Mouse (Mus musculus) adrenal gland, postnatal 14 days (tissue): ENCODE measurements around the gene Hist1h3a. TPM values are rescaled to one million over a fixed set of nuclear protein-coding genes. Genes with fewer than 3 reads are reported as not detected.

Experiments used
- DNase-seq: peaks from one replicate; pipeline ENCODE4 v3.0.0; 2021; ENCODE audit warnings: mixed read lengths
- total RNA-seq: library from RNA; stranded (reverse); gene quantifications from 2 replicates; pipeline ENCODE4 v1.2.3, GENCODE M21; 2021

Hist1h3a gene
- total RNA-seq, 1 experiment from 2014 or later: 216 TPM

DNA sequence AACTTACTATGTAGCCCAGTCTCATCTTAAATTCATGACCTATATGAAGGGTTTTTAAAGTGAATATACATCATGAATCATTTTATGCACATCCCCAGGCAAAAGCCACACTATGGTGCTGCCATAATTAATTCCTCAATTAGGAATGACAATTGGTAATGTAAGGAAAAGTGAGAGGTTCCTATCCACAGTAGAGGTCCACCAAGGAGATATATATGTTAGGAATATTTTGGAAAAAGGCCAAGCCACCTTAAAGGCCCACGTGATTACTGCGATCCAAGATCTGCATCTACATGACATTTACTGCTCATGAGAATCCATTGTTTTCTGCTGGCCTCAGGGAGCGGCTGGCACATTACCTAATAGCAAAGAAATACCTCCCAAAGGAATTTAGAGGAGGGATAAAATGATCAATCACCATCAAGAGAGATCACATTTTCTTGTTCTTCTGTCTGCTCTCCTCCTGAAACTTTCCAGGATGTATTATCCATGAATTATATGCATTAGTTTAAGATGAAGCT lies 2.9 kb downstream of the Hist1h3a start:
- DNase-seq: no peak

DNA sequence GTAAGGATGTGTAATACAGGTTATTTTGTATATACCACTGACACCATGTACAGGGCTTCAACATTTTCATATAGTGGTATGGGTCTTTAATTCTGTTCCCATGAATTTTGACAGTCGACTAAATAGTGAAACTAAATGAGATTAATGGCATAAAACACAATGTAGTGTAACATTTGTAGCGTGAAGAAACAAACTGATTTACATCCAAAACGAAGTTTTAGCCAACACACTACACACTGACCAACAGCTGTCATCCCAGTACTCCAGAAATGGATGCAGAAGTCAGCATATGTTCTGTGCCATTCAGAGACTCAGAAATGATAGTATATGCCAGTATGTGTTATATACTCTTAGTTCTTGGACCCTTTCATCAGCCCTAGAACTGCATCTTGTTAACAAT lies 4.3 kb downstream of the Hist1h3a start:
- DNase-seq: no peak

DNA sequence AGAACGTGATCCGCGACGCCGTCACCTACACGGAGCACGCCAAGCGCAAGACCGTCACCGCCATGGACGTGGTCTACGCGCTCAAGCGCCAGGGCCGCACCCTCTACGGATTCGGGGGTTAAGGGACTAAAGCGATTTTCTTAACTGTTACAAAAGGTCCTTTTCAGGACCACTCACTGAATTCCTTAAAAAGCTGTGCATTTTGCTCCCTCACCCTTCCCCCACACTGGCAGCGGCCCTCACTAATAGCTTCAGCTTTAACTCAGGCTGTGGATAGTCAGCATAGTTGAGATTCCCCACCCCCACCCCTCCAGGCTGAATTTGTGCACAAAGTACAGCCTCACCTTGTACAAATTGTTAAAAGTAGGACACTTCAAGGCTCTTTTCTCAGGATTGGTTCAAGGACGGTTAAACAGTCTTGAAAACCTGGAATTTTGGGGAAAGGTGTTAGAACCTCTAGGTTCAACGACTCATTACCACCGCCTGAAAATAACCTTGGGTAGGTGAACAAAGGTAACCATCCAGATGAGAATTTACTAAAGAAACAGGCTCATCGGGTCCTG lies 4.9 kb downstream of the Hist1h3a start:
- no peak for DNase-seq

DNA sequence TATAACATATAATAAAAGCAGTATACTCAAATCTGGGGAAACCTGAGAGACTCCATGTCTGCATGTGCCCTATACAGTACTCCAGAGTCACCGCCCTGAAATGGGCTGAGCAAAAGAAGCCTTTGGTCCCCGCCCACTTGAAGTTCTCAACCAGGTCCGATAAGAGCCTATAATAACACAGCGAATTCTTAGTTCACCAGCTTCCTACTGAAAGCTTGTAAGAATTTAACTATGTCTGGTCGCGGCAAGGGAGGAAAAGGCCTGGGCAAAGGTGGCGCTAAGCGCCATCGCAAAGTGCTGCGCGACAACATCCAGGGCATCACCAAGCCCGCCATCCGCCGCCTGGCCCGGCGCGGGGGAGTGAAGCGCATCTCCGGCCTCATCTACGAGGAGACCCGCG lies 5.4 kb downstream of the Hist1h3a start, which contains the start of gene Hist1h4b:
Hist1h4b (plus strand) TSS at position 224 of the 400 bp plus-strand sequence.
- peak; percentile 91 for DNase-seq

DNA sequence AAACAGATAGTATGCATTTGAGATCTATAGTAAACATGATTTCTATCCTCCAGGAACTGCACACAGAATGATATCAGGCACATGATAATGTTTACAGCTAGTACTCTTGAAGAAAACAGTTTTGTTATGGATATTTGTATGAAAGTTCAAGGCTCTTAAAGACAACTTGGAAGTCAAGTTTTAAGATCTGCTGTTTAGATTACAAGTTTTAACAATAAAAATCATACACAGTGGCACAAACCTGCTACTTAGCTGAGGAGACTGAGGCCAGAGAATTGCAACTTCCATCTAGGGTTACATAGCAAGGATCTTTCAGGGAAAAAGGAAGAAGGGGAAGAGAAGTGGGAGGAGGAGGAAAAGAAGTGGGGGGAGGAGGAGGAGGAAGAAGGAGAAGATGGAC lies 7.2 kb downstream of the Hist1h3a start:
- DNase-seq: no peak

DNA sequence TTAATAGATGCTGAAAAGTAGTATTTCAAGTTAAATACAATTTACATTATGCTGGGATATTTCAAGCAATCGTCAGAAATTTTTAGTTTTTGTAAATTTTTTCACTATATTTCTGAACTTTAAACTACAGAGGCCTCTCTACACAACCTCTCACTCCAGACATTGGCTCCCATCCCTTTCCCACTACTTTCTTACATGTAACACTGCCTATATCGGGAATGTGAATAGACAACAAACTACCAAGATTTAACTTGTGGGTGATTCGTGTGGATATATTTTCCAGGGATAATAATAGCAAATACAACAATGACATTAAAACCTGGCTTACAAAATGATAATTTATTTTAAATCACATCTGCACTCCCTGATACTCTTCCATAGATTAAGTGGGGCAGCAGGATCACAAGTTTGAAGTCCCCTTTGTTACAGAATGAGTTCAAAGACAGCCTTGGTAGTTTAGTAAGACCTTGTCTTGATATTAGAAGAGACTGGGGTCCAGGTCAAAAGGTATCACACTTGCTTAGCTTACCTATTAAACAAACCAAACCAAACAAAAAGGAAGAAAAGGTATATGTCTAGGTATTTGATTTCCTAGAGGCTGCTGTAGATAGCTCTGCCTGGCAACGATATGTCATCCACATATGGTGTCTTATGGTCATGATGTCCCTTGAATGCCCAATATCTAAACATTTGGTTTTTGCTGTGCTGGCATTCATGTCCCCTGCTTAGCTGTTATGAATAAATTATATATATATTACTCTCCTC lies 8.7 kb downstream of the Hist1h3a start:
- no peak for DNase-seq

DNA sequence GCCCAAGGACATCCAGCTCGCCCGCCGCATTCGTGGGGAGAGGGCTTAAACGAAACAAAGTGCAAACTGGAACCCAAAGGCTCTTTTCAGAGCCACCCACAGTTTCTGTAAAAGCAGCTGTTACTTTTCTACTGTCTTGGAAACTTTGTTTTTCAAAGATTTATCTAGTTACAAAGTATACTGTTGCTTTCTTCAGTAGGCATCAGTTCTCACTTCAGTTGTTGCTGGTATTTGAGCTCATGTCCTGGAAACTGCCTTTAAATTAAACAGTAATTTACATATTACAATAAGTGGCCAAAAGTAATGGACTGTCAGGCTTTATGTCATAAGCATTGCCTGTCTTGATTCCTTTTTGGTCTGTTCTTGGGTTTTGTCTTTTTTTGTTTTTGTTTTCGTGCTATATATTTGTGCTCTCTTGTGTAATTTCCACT lies 9.4 kb downstream of the Hist1h3a start:
- no peak for DNase-seq

DNA sequence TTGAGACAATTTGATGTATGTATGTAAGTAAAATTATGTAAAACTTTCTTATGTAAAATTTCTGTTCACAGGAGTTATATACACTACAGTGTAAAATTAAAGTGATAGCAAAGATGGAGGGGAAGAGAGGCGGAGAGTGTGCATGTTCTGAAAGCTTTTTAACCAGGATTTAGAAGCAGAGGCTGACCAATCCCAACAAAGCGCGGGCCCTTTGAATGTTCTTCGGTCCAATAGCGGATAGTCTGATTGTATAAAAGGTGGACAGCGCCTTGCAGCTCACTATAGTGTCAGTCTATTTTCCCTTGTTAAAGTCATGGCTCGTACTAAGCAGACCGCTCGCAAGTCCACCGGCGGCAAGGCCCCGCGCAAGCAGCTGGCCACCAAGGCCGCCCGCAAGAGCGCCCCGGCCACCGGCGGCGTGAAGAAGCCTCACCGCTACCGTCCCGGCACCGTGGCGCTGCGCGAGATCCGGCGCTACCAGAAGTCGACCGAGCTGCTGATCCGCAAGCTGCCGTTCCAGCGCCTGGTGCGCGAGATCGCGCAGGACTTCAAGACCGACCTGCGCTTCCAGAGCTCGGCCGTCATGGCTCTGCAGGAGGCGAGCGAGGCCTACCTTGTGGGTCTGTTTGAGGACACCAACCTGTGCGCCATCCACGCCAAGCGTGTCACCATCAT lies 10.0 kb downstream of the Hist1h3a start, which contains the start of gene Hist1h3b:
Hist1h3b (plus strand) TSS at position 201 of the 675 bp plus-strand sequence.
- peak; percentile 93 for DNase-seq

DNA sequence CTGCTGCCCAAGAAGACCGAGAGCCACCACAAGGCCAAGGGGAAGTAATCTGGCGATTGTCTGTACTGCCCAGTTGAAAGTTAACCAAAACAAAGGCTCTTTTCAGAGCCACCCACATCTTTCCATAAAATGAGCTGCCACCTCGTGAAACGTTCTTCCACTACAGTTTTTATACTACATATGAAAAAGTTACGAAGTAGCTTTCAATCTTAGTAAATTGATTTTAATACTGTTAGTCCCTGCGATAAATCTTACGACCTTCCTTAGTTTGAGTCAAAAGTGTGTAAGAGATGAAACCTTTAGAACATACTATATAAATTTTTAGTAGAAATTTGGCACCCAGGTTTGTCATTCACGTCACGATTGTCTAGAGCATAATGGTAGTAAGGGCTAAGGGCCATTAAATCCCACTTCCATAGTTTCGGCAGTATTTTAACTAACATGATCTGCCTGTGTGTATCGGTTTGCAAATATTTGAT lies 10.7 kb downstream of the Hist1h3a start:
- no peak for DNase-seq

DNA sequence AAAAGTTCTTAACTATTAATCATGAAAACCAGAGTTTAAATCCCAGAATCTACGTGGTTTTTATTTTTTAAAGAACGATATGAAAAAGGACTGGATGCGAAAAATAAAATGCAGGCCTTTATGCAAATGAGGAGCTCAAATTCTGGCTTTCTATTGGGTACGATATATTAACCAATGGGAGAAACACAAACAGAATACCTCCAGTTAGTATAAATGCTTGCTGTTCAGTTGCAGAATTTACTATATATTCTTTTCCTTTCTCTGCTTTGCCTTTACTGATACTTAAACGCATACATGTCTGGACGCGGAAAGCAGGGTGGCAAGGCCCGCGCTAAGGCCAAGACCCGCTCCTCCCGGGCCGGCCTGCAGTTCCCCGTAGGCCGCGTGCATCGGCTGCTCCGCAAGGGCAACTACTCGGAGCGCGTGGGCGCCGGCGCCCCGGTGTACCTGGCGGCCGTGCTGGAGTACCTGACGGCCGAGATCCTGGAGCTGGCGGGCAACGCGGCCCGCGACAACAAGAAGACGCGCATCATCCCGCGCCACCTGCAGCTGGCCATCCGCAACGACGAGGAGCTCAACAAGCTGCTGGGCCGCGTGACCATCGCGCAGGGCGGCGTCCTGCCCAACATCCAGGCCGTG lies 11.2 kb downstream of the Hist1h3a start, which contains the start of gene Hist1h2ab:
Hist1h2ab (plus strand) TSS at position 288 of the 639 bp plus-strand sequence.
- DNase-seq: peak; percentile 49

DNA sequence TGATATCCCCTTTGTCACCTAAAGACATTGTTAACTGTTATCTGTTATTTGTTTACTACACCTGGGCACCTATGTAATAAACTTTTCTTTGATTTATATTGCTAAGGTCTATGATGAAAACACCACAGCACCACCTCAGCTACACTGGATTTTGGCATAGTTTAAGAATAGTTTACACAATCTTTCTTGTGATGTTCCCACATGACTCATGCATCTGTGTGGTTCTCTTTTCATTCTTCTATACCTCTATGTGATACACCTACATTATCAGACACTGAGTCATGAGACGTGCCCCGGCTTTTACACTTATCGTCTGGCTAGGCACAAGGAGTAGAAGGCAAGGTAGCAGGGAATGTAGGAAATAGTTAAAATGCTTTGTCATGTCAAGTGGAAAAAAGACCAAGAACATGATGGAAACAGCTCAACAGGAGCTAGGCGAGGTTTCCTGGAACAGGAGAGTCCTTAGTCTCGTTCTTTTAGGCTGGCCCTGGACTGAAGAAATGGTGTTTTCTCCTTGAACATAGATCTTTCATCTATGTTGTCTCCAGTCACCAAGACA lies 12.5 kb downstream of the Hist1h3a start:
- no peak for DNase-seq

DNA sequence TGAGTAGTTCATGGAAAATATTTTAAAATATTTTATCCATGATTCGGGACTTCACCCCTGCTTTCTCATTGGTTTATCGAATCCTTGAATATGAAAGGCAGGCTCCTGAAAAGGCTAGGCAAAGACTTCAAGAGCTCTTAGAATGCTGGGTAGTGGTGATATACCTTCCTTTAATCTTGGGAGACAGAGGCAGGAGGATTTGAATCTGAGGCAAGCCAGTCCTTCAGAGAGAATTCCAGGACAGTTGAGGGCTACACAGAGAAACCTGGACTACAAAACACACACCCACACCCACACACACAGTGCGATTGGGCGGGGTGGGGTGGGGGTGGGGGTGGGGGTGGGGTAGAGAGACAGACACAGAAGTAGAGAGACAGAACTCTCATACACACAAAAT lies 14.3 kb downstream of the Hist1h3a start:
- DNase-seq: no peak

DNA sequence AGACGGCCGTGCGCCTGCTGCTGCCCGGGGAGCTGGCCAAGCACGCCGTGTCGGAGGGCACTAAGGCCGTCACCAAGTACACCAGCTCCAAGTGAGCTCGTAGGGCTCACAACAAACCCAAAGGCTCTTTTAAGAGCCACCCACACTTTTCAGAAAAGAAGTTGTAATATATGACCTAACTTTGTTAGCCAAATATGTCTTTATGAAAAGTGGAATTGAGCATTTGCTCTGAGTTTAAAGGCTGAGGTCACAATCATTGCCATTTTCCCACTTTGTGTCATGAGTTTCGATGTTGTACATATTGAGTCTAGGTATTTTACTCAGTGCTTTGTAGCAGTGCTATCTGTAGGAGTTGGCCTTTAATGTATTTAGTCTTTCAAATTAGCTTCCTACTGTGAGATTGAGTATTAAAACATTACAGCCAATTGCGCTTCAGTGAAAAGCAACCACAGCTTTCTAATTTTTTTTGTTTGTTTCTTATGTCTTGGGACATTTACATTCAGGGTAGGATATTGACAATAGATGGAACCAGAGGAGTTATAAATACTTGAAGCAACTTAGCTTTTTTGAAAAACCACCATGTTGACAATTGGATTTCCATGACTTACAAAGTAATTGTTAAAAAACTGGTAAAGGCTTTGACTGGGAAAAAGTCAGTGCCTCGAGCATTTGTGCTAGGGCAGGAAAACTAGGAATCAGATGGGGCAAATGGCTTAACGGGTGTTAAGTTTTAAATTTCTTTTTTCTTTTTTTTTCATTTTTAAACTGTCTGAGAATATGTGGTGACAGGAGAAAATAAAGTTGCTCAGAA lies 14.9 kb downstream of the Hist1h3a start:
- DNase-seq: no peak

DNA sequence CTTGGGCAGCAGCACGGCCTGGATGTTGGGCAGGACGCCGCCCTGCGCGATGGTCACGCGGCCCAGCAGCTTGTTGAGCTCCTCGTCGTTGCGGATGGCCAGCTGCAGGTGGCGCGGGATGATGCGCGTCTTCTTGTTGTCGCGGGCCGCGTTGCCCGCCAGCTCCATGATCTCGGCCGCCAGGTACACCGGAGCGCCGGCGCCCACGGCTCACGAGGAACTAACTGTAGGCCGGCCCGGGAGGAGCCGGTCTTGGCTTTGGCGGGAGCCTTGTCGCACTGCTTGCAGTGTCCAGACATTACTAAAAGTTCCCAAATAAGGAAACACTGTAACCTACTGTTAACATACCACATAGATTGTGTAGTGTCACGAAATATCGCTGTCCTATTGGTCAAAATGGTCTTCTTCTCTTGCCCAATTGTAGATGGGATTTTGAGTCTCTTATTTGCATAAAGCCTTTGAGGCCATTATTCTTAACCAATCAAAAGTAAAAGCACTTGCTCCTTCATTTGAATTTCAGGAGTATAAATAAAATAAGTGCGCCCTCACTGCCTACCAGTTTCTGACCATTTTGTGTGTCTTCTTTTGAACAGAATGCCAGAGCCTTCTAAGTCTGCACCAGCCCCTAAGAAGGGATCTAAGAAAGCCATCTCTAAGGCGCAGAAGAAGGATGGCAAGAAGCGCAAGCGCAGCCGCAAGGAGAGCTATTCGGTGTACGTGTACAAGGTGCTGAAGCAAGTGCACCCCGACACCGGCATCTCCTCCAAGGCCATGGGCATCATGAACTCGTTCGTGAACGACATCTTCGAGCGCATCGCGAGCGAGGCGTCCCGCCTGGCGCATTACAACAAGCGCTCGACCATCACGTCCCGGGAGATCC lies 15.7 kb downstream of the Hist1h3a start, which contains the start of gene Hist1h2bb:
Hist1h2bb (plus strand) TSS at position 534 of the 880 bp plus-strand sequence.
- peak; percentile 69 for DNase-seq

DNA sequence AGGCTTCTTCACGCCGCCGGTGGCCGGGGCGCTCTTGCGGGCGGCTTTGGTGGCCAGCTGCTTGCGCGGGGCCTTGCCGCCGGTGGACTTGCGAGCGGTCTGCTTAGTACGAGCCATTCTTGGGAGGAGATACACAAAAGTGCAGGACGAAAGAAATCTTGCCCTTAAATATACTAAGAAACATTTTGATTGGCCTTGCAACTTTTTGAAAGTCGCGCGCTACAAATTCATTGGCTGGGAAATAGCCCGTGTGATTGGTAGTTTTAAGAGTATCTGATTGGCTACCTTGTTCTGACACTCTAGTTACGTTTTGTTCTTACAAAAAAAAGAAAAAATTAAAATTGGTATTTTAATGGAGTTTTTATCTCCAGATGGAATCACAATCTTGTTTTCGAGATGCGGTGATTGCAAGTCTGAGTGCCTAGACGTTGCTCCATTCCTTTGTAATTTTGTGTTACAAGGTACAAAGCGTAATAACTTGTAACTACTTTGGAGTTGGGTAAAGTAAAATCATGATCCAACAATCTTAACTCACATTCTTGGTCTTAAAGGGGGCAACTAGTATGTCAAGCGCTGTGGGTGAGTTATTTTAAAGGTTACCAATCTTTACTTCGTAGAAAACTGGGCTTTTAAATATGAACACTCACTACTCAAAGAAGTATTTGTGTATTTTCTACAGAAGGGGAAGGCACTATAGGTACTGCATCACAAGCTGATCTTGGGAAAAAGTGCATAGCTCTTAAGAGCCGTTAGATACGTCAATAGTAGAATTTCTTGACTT lies 16.6 kb downstream of the Hist1h3a start, which contains the start of gene Hist1h3c:
Hist1h3c (minus strand) TSS at position 222 of the 781 bp plus-strand sequence.
- DNase-seq: peak; percentile 90

DNA sequence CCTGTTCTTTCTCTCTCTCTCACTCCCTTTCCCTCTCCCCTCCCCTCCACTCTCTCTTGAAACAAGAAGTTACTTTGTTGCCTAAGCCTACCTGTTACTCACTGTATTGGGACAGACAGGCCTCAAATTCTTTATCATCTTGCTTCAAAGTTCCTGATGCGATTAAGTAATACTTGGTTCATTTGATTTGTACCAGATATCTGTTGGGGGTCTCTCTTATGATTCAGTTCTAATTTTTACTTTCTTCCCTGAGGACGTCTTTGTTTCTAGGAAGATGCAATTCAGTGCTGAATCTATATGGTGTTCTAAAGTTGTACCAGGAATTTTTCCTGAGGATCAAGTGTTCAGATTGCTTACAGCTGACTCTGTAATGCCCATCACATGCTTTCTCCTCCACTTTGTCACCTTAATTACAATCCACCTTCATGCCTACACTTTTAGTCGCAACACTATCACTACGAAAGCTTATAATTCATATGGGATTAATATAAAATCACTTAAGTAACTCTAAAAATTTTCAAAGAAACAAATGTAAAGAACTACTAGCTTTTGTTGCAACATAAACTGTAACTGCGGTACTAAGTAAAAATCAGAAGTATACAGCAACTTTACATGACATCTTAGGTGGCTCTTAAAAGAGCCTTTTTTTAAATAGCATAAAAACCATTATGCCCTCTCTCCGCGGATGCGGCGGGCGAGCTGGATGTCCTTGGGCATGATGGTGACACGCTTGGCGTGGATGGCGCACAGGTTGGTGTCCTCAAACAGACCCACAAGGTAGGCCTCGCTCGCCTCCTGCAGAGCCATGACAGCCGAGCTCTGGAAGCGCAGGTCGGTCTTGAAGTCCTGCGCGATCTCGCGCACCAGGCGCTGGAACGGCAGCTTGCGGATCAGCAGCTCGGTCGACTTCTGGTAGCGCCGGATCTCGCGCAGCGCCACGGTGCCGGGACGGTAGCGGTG lies 17.5 kb downstream of the Hist1h3a start:
- DNase-seq: no peak

DNA sequence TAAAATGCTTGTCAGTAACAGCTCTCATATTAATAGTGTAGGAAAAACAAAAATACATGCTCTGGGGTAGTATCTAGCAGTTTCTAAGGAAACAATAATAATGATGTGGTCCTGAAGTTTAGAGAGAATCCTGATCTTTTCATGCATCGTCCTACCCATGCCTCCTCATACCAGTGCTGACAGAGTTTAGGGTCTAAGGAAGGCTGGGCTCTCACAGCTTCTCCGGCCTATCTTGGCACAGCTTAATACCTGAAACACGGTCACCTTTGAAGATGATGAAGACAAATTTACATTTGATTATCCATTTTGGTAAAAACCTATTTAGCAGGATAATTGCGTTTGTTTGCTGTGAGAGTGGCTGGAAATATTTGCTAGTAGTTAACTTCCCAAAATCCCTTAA lies 18.2 kb downstream of the Hist1h3a start:
- no peak for DNase-seq

DNA sequence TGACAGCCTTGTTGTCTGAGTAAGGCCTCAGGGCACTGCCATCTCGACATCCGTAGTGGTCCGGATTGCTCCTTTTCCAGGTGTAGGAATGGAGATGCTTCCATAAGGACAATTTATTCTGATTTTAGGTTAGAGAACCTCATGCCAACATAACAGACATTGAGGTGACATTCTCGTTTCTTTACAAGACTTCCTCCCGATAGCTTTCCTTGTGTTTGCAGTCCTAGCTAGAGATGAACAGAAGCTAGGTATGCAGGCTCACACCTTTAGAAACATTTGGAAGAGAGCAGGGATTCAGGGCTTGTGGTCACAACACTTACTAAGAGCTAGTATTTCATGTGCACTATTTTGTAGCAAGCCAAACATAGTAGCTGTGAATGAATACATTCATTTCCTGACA lies 19.0 kb downstream of the Hist1h3a start:
- DNase-seq: no peak
